Mouse (Mus musculus) spleen, postnatal 10 days (tissue): ENCODE measurements at regions not wholly inside any gene's neighbourhood (a gene's known extent, or its start where the extent isn't known, plus 50 kb on each side); places are given as distances from the start of the nearest gene placed in this dataset.
A peak's percentile ranks its signal among the peaks of the same experiment; 100 is the strongest.

Source experiments
- DNase-seq, 2 experiments: peaks; one replicate each; pipeline ENCODE4 v3.0.0; 2021 to 2022; ENCODE audit warnings: low spot score in 2 of 2

DNA sequence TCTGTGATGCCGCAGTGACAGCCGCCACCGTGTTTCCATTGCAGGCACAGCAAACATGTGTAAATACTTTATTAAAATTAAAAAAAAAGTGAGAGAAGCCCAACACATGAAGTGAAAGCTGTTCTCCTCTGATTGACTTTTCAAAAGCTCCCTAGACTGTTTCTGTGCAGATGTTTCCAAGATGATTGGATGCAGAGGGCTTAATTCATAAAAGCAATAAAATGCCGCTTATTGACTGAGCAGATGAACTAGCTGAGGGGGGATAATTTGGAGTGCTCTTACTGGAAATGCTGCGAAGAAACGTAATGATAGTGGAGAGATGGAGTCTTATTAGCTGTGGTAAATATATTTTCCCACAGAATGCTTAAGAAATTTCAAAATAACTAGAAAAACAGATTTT, 170.4 kb downstream of the Rnf144a start:
- DNase-seq = no peak

DNA sequence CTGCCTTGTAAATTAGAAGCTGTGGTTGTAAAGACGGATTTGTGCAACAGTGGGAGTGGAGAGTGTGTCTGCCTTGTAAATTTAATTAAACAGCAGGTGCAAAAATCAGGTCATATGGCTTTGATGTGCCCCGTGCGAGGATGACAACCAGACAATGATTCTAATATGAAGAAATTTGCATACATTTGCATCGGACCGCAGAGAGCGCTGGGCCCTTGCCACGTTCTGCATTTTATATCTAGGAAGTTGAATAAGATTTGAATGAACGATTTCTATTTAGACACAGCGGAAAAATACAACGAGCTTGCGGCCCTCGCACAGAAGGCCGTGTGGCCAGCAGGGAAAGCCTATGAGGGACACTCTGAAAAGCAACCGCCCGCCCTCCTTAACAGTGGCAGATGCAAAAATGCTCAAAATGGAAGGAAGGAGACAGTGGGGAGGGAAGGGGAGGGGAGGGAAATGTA, 187.5 kb downstream of the Rnf144a start:
- no peak for DNase-seq

DNA sequence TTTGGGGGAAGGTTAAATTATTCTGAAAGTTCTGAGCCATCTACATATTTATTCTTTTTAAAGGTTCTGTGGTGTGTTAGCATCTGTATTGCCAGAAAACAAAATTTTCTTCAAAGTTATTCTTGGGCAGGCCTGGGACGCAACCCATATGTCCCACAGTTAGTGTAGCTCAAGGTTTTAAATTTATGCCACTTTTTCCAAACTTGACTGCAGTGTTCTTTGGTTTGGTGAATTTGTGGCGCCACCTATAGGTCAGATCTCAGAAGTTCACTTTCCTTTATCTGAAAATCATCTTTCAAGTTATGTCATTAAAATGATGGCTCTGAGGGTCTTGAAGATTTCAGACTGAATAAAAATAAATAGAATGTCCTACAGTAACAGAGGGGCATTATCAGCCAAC, 188.7 kb downstream of the Rnf144a start:
- peak in 1 of 2 experiments; percentile 27 for DNase-seq

DNA sequence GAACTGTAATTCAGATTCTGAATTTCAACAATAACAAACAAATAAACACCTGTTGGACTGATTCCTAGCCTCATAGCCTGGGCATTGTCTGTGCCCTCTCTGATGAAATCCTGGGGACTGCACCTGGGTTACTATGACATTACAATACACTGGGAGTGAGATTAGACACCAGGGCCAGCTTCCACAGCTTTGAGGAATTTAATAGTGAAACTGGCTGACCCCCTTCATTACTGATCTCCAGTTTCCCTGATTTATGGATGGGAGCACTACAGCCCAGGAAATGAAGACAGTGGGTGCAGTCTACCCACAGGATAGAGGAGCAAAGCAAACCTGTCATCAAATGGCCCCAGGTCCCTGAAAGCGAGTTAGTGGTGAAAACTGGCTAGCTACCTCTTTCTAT, 202.6 kb downstream of the Rnf144a start:
- no peak for DNase-seq

DNA sequence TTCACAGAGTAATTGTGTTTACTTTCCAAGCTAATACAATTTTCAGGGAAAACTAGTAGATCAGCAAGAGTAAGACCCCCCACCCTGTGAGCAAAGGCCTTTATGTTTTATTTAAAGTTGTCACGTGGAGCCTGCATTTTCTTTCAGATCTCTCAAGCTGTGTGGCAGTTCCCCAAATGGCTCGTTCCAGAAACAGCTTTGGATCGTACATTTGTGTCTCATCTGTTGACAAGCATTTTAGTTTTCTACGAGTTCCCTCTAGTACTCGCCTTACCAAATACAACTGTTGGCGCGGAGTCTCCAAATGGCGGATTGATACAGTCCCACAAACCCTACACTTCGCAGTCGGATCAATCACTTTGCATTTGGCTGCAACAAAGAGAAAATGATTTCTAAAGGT, 203.6 kb downstream of the Rnf144a start:
- DNase-seq = no peak

DNA sequence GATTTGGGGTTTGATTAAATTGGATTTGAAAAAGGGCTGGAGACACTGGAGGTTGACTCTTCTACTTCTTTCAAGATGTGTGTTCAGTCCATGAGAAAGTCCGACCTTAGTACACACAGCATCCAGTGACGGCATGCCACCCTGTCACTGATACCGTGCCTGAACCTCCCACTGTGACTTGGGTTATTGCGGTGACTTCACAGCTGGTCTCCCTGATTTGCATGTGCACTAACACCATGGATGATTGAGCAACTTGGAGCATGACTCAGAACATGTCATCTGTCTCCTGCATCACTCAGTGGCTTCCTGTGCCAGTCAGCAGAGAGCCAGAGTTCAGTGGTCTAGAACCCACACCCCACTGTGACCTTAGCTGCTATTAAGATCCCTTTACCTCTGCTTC, 208.3 kb downstream of the Rnf144a start:
- no peak for DNase-seq

DNA sequence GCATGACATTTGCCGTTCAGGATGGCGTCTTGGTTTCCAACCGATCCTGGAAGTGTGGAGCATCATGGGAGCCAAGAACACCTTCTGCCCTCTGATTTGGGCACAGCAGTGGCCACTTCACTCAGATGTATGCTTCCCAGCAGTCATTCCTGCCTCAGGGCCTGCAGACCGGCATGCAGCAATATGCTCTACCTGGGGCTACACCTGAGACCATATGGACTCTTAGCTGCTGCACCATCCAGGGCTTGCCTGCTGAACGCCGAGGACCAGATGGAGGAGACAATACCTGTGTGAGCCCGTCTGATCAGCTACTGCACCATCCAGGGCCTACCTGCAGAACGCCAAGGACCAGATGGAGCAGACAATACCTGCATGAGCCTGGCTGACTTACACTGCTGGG, 209.0 kb downstream of the Rnf144a start:
- DNase-seq = no peak

DNA sequence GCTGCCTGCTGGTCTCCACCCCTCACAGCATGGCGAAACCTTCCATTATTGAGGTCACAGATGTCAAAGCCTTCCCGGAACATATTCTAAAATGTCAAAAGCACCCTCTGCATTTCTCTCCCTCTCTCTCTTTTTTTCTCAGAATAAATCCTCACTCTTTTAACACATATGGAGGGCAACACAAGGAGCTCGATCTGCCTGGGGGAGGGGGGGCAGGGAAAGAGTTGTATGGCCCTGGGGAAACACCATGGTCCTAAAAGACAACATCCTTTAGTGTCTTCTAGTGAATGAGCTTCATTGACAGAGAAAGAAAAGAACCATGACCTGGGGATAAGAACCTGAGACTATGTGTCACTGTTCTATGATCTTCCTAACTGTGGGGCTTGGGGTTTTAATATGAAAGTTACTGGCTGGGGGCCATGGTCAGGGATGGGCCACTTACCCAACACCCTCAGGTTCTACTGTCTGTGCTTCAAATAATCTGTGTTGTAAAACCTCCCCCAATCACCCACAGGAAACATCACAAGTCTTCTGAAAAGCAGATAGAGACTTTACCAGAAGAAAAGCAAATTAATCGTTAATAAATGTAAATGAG, 223.0 kb downstream of the Rnf144a start:
- no peak for DNase-seq

DNA sequence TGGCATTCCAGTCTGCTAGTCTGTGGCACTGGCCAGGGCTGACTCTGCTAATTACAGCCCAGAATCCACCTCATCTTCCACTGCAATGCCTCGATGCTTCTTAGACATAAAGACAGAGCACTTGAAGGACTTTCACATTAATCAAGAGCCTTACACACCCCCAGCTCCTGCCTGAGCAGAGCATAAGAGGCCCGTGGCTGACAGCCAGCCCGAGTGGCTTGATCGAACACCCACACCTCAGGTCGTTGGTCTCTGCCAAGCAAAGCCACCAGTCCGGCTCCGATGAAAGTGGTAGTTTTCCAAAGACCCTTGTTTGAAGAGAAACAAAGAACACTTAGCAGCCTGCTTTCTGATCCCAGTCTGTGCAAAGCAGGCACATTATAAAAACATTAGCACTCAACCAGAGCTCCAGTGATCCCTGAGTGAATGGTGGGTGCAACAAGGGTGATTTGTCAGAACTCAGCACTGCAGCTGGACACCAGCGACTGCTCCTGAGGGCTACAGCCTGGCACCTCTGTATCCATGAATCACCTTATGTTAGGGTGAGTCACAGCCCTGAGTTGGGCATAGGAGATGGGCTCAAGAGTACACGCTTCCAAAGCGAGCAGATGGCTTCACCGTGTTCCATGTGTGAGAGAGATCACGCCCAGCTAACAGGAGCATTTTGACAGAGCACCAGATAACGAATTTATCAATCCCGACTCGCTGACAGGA, 223.6 kb downstream of the Rnf144a start:
- DNase-seq = no peak

DNA sequence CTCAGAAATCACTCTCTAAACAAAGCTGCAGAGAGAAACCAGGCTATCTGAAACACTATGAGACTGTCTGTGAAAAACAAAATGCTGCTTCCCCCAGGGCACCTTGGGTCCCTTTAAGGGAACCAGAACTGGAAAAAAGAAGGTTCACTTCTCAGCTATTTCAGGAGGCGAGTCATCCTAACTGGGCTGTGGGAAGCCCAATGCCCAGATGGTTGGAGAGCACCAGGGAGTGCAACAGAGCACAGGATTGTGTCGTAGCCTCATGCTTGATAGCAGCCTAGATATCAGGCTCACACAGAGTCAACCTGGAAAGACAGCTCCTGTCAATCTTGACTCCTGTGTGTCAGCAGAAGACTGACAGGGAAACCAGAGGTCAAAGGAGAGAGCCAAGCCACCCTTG, 226.1 kb downstream of the Rnf144a start:
- no peak for DNase-seq

DNA sequence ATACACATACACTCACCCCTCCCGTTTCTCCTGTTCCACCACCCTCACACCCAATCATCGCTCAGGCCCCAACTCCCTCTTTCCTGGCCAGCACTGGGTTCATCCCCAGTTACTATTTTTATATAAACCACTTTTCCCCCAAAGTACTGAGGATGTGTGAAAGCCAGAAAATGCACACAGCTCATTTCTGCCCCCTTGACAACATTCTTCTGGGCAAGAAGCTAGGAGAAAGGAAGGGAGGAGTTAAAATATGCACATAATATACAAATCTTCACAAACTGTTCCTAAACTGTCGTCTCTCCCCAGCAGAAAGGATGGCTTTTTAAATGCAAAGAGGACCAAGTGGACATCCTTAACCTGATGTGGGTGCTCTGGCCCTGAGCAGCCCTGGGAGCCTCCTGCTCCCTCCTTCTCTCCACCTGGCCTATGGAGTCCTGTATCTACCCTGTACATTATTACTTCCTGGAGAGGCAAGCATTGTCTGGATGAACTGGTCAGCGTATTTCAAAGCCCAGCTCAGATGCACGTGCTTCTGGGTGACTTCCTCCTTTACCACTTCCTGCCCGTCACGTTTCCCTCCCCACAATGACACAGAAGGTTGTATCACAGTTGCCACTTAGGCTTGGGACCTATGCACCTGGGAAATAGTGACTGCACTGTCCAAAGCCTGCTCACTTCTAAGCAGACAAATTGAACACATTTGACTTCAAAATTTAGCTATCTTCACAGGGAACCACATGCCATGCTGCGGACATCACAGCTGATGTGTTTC, 227.8 kb downstream of the Rnf144a start:
- DNase-seq = peak in 1 of 2 experiments; percentile 15

DNA sequence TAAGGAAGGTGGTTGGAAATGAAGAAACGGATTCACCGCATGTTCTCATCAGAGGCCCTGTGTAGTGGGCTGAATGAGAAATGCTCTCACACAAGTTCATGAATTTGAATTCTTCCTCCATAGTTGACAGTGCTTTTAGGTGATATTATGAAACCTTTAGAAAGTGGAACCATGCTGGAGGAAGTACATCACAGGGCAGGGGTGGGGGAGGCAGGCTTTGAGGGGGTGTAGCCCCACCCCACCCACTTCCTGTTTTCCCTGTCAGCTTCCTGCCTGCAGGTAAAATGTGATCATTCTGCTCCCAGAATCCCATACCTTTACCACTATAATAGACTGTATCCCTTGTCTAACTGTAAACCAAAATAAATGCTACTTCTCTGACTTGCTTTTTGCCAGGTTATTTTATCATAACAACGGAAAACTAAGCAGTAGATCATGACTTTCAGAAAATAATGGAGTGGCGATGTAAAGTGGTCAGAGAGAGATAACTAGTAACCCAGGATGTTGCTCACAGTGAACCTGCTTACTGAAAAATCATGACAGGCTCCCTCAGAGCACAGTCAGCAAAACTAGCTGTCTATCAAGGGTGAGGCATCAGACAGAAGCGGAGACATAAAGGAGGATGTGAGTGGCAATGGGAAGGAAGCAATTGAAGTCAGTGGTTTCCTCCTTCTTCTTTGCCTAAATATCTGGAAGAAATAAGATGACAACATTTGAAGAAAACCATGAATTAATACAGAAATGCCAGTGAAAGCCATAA, 230.2 kb downstream of the Rnf144a start:
- DNase-seq = peak in 1 of 2 experiments; percentile 16

DNA sequence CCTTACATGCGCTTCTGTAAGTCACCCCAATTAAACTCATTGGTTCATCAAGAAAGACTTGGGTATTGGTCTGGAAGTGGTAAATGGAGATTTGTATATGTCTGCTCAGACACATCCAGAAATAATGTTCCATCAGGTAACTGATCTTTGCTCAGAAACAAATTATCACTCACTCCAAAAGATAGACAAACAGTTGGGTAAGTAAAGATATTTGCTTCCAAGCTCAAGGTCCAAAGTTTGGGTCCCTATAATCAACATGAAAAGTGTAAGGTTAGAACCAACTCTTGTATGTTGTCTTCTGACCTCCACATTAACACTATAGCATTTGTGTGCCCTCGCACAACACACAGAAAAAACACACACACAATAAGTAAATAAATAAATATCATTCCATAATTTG, 232.0 kb downstream of the Rnf144a start:
- DNase-seq = no peak

DNA sequence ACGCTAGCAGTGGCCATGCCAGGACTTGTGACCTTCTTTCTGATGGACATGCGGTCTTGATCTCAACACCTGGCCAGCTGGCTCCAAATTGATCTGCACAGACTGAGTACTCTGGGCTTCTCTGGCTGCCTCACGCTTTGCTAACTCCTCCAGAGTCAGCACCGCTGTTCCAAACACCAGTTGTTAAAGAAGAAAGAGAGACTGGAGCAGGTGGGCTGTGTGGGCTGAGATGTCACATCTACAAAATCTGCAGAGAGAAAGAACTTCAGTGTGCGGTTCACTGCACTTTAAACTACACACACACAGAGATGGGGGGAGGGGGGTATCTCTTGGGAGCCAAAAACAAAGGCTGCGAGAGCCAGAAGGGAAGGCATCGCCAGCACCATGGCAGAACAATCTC, 234.2 kb downstream of the Rnf144a start:
- no peak for DNase-seq

DNA sequence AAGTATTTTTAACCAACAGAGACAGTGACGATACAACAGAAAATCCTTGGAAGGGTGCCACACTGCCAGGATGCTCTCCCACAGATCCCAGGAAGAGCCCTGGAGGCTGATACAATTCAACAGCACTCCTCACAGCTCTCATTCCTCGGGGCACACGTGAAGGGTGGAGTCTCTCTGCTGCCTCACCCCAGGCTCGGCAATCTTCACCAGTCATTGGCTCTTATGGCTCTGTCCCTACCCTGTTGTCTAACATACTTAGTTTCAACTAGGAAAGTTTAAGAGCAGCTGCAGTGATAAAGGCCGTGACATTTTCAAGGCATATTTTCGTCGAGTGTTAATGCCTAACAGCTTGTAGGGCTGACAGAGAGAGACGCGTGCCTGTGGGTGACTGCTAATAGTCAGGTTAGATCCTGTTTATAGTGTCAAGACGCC, 238.8 kb downstream of the Rnf144a start:
- no peak for DNase-seq

DNA sequence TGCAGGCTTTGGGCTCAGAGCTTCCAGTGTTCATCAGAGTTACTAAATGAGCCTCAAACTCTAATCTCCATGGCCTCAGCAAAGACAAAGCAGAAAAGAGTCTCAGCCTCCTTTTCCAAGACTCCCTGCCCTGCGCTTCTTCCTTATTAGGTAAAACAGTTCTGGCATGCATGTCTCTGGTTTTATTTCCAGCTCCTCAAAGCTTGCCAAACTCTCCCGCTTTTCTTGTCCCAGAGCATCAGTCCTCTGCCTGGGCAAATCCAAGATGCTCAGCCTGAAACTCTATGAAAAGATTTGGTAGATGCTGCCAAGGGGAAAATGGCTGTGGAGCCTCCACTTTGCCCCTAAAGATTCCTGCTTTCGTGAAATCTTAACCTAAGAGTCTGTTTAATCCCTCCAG, 251.6 kb downstream of the Rnf144a start:
- no peak for DNase-seq

DNA sequence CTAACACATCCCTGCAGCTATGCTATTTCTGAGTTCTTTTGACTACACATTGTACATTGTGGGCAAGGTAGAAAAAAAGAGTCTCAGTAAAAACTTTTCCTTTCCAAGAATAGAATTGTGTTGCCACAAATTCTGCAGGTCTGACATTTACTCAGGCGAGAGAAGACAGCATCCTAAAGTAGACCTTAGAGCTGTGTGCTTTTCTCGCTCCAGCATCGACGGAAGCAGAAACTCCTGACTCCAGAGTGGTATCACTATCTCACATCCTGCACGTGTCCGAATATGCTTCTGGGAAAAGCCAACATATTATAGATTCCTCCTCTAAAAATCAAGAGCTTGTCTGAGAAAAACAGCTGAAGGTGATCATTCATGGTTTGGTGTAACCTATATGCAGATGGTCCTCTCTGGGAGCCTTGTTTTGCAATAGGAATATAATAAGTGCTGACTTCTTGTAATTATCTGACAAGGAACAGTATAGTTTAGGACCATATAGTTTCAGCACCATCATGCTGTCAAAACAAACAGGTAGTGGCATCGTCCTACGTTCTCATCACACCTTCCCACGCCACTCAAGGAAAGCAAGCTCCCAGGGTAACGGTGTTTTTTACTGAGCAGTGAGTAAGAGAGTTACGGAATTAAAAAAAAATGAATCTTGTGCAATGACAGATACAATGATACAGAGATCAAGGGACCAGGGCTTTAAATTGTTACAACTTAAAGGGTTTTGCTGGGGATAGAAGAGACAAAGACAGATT, 254.0 kb downstream of the Rnf144a start:
- DNase-seq = no peak

DNA sequence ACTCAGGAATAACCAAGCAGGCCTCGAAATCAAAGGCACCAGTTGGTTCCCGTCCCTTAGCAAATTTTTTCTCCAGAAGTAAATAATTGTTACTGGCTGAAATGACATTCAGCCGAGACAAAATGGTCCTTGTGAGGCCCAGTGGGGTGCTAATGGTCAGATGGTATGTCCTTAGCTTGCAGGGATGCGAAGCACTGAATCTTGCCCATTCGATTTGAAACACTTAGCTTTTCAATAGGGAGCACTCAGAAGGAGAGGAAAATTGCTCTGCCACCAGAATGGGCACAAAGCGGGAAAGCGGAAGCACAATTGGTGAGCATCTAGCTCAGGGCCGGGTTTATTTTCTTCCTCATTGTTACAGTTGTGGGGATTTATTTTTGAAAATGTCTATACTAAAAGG, 262.1 kb downstream of the Rnf144a start:
- DNase-seq = no peak

DNA sequence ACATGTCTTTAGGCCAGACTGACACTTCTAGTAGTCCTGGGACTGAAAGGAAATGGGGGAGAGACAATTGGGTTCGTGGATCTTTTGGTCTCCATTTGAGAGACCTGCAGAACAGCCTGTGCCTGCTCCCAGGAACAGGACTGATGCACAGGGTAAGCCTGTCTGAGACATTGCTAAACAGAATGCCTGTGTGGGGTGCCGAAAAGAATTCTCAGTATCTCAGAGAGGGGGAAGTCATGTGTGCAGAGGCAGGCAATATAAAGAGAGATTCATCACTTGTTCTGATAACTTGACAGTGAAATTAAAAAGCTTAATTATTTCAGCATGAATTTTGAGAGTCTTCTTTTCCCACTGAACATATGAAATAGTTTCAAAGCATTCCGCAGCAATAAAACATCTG, 268.7 kb downstream of the Rnf144a start:
- DNase-seq = no peak

DNA sequence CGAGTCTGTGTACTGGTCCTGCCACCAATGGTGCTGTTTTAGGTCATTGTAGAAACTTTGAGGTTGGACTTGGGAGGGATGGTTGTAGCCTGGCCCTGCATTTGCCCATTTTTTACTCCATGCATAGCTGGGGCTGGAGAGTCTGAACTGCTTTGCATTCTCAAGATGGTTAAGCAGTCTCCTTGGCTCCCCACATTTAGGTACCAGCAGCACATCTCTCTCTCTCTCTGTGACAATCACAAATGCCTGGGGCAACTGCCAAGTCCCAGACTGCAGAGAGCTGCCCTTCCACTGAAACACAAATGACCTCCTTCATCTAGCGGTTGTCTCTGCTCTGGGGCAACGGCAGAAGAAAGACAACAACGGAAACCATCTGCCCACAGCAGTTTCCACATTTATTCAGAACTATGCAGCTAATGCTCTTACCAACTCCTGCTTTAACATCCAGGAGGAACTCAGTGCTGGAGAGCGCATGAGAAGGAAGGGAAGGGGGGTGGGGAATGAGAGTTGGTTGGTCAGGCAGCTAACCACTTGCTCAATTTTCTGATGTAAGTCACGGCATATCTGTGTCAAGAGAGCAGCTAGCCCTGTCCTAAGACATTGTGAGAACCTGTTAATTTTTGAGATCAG, 269.9 kb downstream of the Rnf144a start:
- no peak for DNase-seq

DNA sequence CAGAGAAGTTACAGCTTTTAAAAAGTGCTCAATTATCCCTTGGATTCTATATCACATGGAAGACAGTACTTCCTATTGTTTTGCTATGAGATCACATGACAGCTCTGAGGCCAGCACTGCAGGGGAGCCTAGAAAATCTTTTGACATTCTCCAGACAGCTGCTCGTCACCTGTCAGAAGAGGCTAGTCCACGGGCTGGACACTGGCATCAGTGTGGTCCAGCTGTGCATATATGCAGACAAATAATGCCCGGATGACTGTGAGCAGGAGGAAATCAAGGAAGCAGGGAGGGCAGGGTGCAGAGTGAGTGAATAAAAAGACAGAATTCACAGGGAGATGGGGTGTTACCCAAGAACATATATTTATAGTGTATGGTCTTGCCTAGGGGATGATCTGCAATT, 270.4 kb downstream of the Rnf144a start:
- no peak for DNase-seq
